Mouse (Mus musculus) monocyte, adult 5-6 weeks (primary cell): ENCODE results near the gene Ace3. TPM values are rescaled to one million over a fixed set of nuclear protein-coding genes. Genes with fewer than 3 reads are reported as not detected.

Source experiments
- ATAC-seq: fragments of 153-309, 156-312 bp; replicated peaks from 2 replicates; pipeline ENCODE4 v1.8.0; 2017; ENCODE audit warnings: mild to moderate bottlenecking; ENCODE audit not compliant: low TSS enrichment, insufficient number of reproducible peaks, severe bottlenecking, poor library complexity, low FRiP score
- total RNA-seq: library from RNA; stranded (forward); fragments of 200-1000, 200-491, 200-594 nt; gene quantifications from 3 replicates; pipeline ENCODE4 v1.2.3, GENCODE M21; 2017

Gene Ace3
- 0.19 TPM in 1 of 3 replicates, not detected in the others for total RNA-seq

GRCm38 (mm10) chr11:105994375-105994774, at the start of gene Ace3:
Gene Ace3 (plus strand): TSS chr11:105994675.
- ATAC-seq, result no peak

- ATAC-seq, result no peak
These were observed 49.5 kb upstream of the Ace3 start for GRCm38 (mm10) chr11:105944770-105945672.

DNA sequence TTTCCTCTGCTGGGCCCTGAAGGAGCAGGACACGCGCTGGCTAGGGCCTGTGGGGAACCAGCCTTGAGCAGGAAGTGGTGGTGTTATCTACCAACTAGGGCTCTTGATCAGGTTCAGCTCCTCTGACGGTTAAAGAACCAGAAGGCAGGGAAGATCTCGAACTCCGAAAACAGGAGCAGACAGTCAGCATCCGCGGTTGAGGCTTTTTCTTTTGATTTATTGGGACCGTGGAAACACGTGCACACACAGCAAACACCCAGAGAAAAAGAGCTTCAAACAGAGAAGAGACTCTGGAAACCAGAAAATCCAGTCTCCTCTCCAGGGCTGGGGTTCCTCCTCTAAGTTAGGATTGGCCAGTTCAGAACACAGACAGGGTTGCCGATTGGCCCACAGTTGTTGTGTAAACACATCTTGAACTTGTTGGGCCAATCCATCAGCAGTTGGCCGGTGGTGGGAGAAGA, 47.8 kb upstream of the Ace3 start:
- no peak for ATAC-seq

DNA sequence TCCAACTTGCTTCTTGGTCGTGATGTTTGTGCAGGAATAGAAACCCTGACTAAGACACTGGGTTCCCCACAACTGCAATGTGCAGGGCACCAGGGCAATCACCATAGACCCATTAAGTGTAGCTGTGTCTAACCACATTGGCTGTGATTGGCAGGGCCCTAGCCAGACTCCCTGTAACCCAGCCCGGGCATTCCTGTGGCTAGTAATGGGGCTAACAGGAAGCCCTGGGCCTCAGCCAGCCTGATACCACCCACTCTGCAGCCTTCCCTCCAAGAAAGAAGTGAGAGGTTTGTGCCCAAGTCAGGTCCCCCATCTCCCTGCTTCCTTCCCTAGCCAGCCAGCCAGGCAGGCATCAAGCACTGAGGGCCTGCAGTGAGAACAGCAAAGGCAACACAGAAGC, 46.2 kb upstream of the Ace3 start:
- no peak for ATAC-seq

GRCm38 (mm10) chr11:105950519-105950918, 44.0 kb upstream of the Ace3 start:
- ATAC-seq, result no peak

- no peak for ATAC-seq
These were observed 42.9 kb upstream of the Ace3 start for GRCm38 (mm10) chr11:105951601-105952044.

GRCm38 (mm10) chr11:105952111-105952510, 42.4 kb upstream of the Ace3 start:
- ATAC-seq, result no peak

GRCm38 (mm10) chr11:105952911-105953386, 41.5 kb upstream of the Ace3 start, which contains the start of gene Cyb561:
Gene Cyb561 (minus strand): TSS chr11:105953336.
- ATAC-seq, result no peak

DNA sequence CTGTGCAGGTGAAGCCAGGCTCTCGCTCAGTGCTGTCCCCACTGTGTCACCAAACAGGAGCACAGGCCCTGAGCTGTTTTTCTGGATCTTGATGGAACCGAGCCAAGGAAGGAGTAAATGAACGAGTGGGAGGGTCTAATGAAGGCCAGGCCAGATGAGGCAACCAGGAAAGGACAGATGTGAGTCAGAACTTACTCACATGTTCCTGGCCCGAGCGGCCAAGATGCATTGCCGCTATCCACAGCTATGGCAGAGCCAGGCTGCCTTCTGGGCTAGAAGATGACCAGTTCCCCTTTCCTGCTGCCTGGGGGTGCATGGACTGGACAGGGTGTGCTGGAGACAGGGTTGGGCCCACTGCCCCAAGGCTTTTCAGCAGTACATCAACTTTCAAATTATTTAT, 41.1 kb upstream of the Ace3 start:
- peak; percentile 60; the same call in 1 of the 2 replicates for ATAC-seq

DNA sequence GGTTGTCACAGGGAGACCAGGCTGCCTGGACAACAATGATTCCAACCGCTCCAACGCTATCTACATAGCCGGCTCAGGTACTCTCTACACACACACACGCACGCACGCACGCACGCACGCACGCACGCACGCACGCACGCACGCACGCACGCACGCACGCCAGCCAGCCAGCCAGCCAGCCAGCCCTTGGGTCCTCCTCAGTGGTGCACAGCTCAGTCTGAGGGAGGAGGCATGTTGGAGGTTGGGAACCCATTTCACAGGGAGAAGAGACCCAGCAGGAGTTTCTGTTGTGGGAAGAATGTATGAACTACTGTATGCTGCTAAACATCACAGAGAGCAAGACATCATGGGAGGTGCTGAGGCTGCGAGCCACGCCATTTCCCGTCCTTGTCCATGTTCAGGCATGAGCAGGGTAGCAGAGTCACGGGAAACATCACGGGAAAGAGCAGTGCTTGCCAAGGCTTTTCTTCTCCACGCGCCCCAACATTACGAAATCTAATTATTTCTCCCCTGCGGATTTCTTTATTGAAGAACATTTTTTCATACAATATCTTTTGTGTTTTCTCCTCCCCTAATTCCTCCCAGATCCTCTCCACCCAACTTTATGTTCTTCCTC, 38.6 kb upstream of the Ace3 start:
- no peak for ATAC-seq

GRCm38 (mm10) chr11:105957501-105957900, 37.0 kb upstream of the Ace3 start:
- ATAC-seq, result no peak

DNA sequence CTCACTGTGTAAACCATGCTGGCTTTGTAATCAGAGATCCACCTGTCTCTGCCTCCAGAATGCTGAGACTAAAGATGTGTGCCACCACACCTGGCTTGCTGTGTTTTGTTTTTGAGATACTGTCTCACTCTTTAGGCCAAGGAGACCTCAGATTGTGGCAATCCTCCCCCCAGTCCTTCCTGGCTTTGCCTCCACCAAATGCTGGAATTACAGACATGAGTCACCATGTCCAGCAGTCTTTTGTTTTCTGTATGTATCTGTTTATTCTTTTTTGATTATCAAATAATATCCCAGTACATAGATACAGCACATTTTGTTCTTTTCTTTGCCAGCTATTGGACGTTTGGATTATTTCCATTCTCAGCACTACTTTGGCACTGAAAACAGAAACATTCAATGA, 35.9 kb upstream of the Ace3 start:
- no peak for ATAC-seq

- no peak for ATAC-seq
These were observed 35.1 kb upstream of the Ace3 start for GRCm38 (mm10) chr11:105959355-105959754.

GRCm38 (mm10) chr11:105964691-105965090, 29.8 kb upstream of the Ace3 start:
- no peak for ATAC-seq

- peak; percentile 60; the same call in 1 of the 2 replicates for ATAC-seq
These were observed 28.2 kb upstream of the Ace3 start for GRCm38 (mm10) chr11:105966288-105966687.

- ATAC-seq, result no peak
These were observed 26.5 kb upstream of the Ace3 start, which contains the start of gene Ace for GRCm38 (mm10) chr11:105967741-105968574. Gene Ace (plus strand): TSS chr11:105967945.

DNA sequence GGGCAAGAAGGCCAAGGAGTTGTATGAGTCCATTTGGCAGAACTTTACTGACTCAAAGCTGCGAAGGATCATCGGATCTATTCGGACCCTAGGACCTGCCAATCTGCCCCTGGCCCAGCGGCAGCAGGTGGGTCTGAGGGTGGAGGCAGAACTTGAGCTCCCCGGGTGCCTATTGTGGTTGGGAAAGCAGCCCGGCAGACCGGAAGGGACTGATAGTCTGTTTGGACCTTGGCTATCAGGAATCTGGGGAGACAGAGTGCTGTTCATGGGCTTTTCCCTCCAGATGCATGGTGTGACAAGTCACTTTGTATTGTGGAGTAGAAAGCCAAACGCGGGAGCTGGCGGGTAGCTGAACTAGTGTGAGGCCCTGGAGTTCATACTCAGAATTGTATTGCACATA, 25.5 kb upstream of the Ace3 start:
- ATAC-seq, result no peak

- ATAC-seq, result no peak
These were observed 25.0 kb upstream of the Ace3 start for GRCm38 (mm10) chr11:105969516-105969915.

DNA sequence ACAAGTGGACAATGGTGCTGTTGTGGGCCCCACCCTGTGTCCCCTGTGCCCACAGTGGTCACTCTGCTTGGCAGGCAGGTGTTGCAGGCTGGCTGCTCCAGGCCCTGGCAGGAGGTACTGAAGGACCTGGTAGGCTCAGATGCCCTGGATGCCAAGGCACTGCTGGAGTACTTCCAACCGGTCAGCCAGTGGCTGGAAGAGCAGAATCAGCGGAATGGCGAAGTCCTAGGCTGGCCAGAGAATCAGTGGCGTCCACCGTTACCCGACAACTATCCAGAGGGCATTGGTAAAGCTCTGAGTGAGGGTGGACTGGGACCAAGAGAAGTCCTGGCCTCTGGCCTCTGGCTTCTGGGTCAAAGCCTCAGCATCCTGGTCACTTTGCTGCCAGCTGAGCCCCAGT, 19.9 kb upstream of the Ace3 start:
- no peak for ATAC-seq
